Mouse (Mus musculus) forebrain, postnatal 0 days (tissue): ENCODE measurements around the gene Gja5. TPM values are rescaled to one million over a fixed set of nuclear protein-coding genes. Genes with fewer than 3 reads are reported as not detected.
"Not testable (repeated sequence)": the region's sequence is repeated elsewhere in the genome, so short reads cannot be mapped to it uniquely, and the experiment has no call there.

ENCODE experiments used
- ATAC-seq: fragments of 200-750 bp; cut with Nextera tagmentation; 2 replicates; pipeline ENCODE4 v1.8.0; 2017; ENCODE audit warnings: mild to moderate bottlenecking, moderate library complexity
- DNase-seq: peaks from one replicate; pipeline ENCODE4 v3.0.0-alpha.2; 2015
- H3K27ac ChIP-seq: fragments of 300-500 bp; sonication (generic); 2 replicates; pipeline ENCODE4 v1.5.1; 2014; ENCODE audit warnings: low read depth, mild to moderate bottlenecking, antibody characterized with exemption, low read length, moderate library complexity, mixed read lengths
- H3K27me3 ChIP-seq: fragments of 300-500 bp; sonication (generic); 2 replicates; pipeline ENCODE4 v1.6.1; 2014; ENCODE audit warnings: mild to moderate bottlenecking, low read length, mixed read lengths; ENCODE audit not compliant: insufficient read depth
- H3K36me3 ChIP-seq: fragments of 300-500 bp; sonication (generic); 2 replicates; pipeline ENCODE4 v1.6.1; 2014; ENCODE audit warnings: mild to moderate bottlenecking, moderate library complexity; ENCODE audit not compliant: insufficient read depth
- H3K4me1 ChIP-seq: fragments of 300-500 bp; sonication (generic); 2 replicates; pipeline ENCODE4 v1.6.1; 2014; ENCODE audit warnings: antibody characterized with exemption; ENCODE audit not compliant: insufficient read depth
- H3K4me2 ChIP-seq: fragments of 300-500 bp; sonication (generic); 2 replicates; pipeline ENCODE4 v1.6.1; 2014; ENCODE audit warnings: low read depth, mild to moderate bottlenecking, moderate library complexity
- H3K4me3 ChIP-seq: fragments of 300-500 bp; sonication (generic); 2 replicates; pipeline ENCODE4 v1.5.1; 2014; ENCODE audit warnings: low read depth, low read length, mixed read lengths
- H3K9ac ChIP-seq: fragments of 300-500 bp; sonication (generic); 2 replicates; pipeline ENCODE4 v1.6.1; 2014; ENCODE audit warnings: mild to moderate bottlenecking
- H3K9me3 ChIP-seq: fragments of 300-500 bp; sonication (generic); 2 replicates; pipeline ENCODE4 v1.6.1; 2016; ENCODE audit warnings: low read length
- CTCF ChIP-seq: sonication (generic); IDR thresholded peaks from 2 replicates; pipeline ENCODE4 v1.5.1; 2016; ENCODE audit warnings: antibody characterized with exemption, control low read depth, low read depth
- WGBS: fragments of 180-500 bp; shearing (Covaris S2); extraction: QIAGEN DNeasy Blood & Tissue Kit; methylation state at CpG from one replicate; pipeline ENCODE4 v1.1.7; 2014; 5-methylcytosine and 5-hydroxymethylcytosine counted together
- polyA plus RNA-seq: library from polyadenylated mRNA; unstranded; fragments of >200 nt; fragmentation: Nextera tagmentation; extraction: Ambion mirVana; gene quantifications from 2 replicates; pipeline ENCODE4 v1.2.1, GENCODE M21; 2015
- total RNA-seq: library from RNA; depleted of rRNA; stranded (reverse); fragments of >200 nt; gene quantifications from 2 replicates; pipeline ENCODE4 v1.2.3, GENCODE M21; 2014; rRNA removed

Gja5 gene
- total and polyA plus RNA-seq, 2 experiments from 2014 or later = 1.3 to 1.5 TPM

DNA sequence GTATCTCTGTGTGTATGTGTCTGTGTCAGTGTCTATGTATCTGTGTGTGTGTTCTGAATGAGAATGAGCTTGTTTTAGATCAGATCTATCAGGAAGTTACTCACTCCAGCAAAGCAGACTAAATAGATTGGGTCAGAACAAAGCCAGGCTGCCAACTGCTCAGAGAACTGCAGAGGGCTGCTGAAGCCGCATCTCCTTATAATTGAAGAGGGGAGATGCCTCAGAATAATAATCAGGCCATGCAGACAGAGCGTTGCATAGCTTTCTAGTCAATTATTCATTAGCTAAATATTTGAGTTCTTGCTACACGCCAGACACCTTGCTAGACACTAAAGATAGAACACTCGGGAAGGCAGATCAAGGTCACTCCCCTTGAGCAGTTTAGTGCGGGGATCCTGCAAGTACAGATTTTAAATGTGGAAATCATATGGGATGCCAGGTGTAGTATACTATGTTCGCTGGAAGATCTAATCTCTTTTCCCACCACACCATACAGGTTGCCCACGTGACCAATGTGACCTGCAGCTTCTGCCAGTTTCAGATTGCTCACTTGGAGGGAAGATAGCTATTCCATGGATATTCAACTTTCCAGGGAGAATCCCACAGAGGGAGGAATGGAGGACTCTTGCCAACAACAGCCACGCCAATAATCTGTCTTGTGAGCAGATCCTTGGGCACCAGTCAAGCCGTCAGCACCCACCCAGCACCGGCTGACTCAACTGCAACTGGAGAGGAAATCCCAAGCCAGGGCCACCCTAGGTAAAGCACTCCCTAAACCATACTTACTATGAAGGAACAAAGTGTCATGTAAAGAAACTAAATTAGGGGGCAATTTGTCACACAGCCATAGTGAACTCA, 196.5 kb downstream of the Gja5 start:
- Histone ChIP-seq H3K9me3 (no peaks in the 10 kb centered on the region), H3K27me3 (no peaks in the 10 kb centered on the region), H3K9ac (no peak overlapping the region), H3K4me3 (no peak overlapping the region), H3K4me2 (no peak overlapping the region), H3K36me3 (no peaks in the 10 kb centered on the region), H3K27ac (no peak overlapping the region), H3K4me1 (no peaks in the 10 kb centered on the region)
- peak; percentile 90 for ATAC-seq
- 47% methylated on average over 10 of the region's 10 CpGs for WGBS
- peak; percentile 17 for DNase-seq
- TF ChIP-seq CTCF = no peak

DNA sequence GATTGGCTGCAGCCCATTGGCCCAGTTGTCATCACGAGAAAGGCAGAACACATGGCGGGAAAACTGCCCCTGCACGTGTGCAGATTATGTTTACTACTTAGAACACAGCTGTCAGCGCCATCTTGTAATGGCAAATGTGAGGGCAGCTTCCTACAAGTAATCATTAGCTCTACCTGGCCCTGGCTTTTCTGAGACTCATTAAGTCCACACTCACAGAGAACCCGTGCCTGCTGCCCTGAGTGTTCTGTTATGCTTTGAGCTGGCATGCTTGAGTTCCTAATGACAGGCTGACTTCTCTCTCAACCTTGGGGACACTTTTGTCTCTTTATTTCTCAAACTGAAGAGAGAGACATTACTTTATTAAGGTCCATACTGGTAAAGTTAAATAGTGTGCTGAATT, 199.5 kb downstream of the Gja5 start:
- H3K36me3 ChIP-seq, H3K9me3 ChIP-seq, ATAC-seq, DNase-seq, H3K27ac ChIP-seq, H3K4me2 ChIP-seq, H3K9ac ChIP-seq, H3K27me3 ChIP-seq, H3K4me3 ChIP-seq, H3K4me1 ChIP-seq: not testable (repeated sequence)
- 80% methylated on average over 2 of the region's 5 CpGs for WGBS

DNA sequence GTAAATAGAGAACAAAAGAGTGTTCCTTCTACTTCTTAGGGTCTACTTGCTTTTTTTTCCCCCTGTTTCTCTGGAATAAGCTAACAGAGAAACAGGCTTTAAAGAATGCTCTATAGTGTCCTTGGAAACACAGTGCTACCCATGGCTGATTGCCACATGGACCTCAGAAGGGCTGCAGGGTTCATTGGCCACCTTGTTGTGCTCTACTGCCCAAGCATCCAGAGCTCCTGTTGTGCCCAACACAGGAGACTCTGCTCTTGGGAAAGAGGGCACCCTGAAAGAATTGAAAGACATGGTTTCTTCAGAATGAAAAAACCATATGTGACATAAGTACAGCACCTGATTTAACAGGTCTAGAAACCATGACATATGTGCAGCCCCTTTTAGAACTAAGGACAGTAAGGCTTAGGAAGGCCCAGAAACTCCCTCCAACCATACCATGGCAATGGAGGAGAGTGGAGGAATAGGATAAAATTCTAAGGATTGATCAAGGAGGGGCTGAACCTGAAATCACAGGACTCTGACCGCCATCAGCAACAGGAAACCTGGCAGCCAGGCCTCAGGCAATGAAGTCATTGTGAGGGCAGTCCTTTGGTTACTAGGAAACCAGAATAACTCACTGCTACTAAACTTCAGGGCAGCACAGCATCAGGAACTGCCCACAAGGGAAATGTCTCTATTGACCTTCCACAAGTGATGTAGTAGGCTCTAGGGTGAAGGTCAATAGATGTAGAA, 200.4 kb downstream of the Gja5 start:
- no peak for TF ChIP-seq CTCF
- 74% methylated on average over 1 of the region's 1 CpGs for WGBS
- DNase-seq = no peak
- H3K27ac ChIP-seq = no peak overlapping the region
- ATAC-seq = no peak
- no peaks in the 10 kb centered on the region for H3K9me3 ChIP-seq
- H3K4me3 ChIP-seq = no peak overlapping the region
- H3K4me1 ChIP-seq = no peaks in the 10 kb centered on the region
- H3K9ac ChIP-seq = no peak overlapping the region
- no peaks in the 10 kb centered on the region for H3K36me3 ChIP-seq
- H3K4me2 ChIP-seq = no peak overlapping the region
- H3K27me3 ChIP-seq = no peaks in the 10 kb centered on the region

DNA sequence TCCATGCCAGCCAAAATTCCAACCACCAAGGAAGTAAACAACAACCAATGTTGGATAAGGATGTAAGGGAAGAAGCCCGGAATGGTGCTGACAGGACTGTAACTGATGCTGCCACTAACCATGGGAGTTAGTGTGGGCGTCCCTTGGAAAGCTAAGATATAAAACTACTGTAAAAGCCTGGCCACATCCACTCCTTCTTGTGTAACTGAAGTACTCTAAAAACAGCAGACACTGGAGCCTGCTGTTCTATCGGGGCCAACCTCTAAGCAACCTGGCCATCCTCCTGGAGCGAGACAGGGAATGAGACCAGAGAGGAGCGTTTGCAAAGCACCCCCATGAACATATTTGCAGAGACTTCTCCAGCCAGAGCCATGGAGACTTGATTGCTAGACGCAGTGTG, 213.0 kb downstream of the Gja5 start:
- no peaks in the 10 kb centered on the region for H3K4me1 ChIP-seq
- WGBS = 93% methylated on average over 6 of the region's 6 CpGs
- 0 out of 2 replicates have a peak, but pooled peaks cover 4% of the 10 kb centered on the region for H3K9me3 ChIP-seq

DNA sequence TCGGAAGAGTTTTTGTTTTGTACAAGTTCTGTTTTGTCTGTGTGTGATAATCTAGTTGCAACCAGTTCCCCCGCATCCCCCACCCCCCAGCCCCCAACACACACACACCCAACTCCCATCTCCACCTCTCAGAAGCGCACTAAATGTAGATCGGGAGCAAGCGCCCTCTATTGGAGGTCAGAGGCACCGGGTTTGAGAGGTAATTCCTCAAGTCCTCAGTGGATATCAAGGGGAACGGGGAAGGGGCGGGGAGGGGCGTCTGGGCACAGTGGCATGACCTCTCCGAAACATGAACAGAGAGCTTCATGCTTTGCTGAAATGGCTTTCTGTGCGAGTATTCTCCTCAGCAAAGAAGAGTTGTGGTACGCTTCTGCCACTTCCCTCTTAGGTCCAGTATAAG, 213.8 kb downstream of the Gja5 start:
- Histone ChIP-seq H3K4me1 (no peaks in the 10 kb centered on the region), H3K27ac (no peak overlapping the region), H3K4me2 (no peak overlapping the region), H3K9me3 (0 out of 2 replicates have a peak, but pooled peaks cover 4% of the 10 kb centered on the region), H3K9ac (no peak overlapping the region), H3K4me3 (no peak overlapping the region), H3K36me3 (no peaks in the 10 kb centered on the region), H3K27me3 (no peaks in the 10 kb centered on the region)
- ATAC-seq (no peak), DNase-seq (no peak)
- 55% methylated on average over 12 of the region's 12 CpGs for WGBS
- TF ChIP-seq CTCF = no peak

More for the DNA sequence above, 213.0 kb downstream of the Gja5 start:
- Histone ChIP-seq H3K4me3 (no peak overlapping the region), H3K9ac (no peak overlapping the region), H3K4me2 (no peak overlapping the region), H3K27me3 (no peaks in the 10 kb centered on the region), H3K27ac (no peak overlapping the region), H3K36me3 (no peaks in the 10 kb centered on the region)
- ATAC-seq = no peak
- DNase-seq = no peak
- TF ChIP-seq CTCF = no peak

DNA sequence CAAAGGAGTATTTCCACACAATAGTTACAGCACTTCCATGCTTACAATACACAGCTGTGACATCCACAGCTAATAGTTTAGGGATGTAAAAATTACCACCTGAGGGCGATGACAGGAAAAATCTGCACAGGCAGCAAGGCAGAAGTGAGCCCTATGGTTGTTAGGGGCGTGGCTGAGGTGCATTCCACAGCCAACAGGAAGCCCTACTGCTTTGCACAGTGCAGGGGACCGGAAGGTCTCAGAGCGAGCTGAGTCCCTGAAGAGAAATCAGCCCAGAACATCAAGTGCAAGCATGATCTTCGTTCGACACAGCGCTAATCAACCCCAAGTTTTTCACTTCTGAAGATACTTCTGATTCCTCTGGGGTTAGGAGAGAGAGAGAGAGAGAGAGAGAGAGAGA, 219.7 kb downstream of the Gja5 start:
- H3K9me3 ChIP-seq = no peaks in the 10 kb centered on the region
- TF ChIP-seq CTCF = no peak
- ATAC-seq = no peak
- WGBS = 42% methylated on average over 7 of the region's 7 CpGs
- no peak overlapping the region for H3K4me3 ChIP-seq
- no peak overlapping the region for H3K9ac ChIP-seq
- no peak for DNase-seq
- H3K4me1 ChIP-seq = no peaks in the 10 kb centered on the region
- no peaks in the 10 kb centered on the region for H3K27me3 ChIP-seq
- no peak overlapping the region for H3K4me2 ChIP-seq
- no peaks in the 10 kb centered on the region for H3K36me3 ChIP-seq
- no peak overlapping the region for H3K27ac ChIP-seq

Other genes starting within 250 kb of the Gja5 start
- gene Ankrd35, start 234.6 kb upstream of the Gja5 start, total RNA-seq = 4.6 and 7.1 TPM in 2 replicates
- 2.9 and 4.7 TPM in 2 replicates for gene Ankrd35, start 234.6 kb upstream of the Gja5 start, polyA plus RNA-seq
- 25.0 and 29.8 TPM in 2 replicates for gene Pias3, start 208.3 kb upstream of the Gja5 start, total RNA-seq
- 26.4 and 32.9 TPM in 2 replicates for gene Pias3, start 208.3 kb upstream of the Gja5 start, polyA plus RNA-seq
- gene Nudt17, start 196.1 kb upstream of the Gja5 start, total RNA-seq = 5.6 and 8.4 TPM in 2 replicates
- 11.0 and 11.7 TPM in 2 replicates for gene Nudt17, start 196.1 kb upstream of the Gja5 start, polyA plus RNA-seq
- gene Polr3c, start 177.1 kb upstream of the Gja5 start, total RNA-seq = 13.2 and 15.6 TPM in 2 replicates
- 19.5 and 28.4 TPM in 2 replicates for gene Polr3c, start 177.1 kb upstream of the Gja5 start, polyA plus RNA-seq
- 43.7 and 52.6 TPM in 2 replicates for gene Rnf115, start 177.0 kb upstream of the Gja5 start, total RNA-seq
- 58.2 and 63.6 TPM in 2 replicates for gene Rnf115, start 177.0 kb upstream of the Gja5 start, polyA plus RNA-seq
- gene Pdzk1, start 75.4 kb upstream of the Gja5 start, total RNA-seq = 2.0 TPM in 1 of 2 replicates, not detected in the other
- gene Pdzk1, start 75.4 kb upstream of the Gja5 start, polyA plus RNA-seq = 0.11 and 0.19 TPM in 2 replicates
- gene Cd160, start 75.3 kb upstream of the Gja5 start, total RNA-seq = not detected in 2 replicates
- 0.08 and 0.10 TPM in 2 replicates for gene Cd160, start 75.3 kb upstream of the Gja5 start, polyA plus RNA-seq
- 17.8 and 24.1 TPM in 2 replicates for gene Gpr89, start 653 bp downstream of the Gja5 start, total RNA-seq
- gene Gpr89, start 653 bp downstream of the Gja5 start, polyA plus RNA-seq = 23.0 and 34.8 TPM in 2 replicates
- not detected in 2 replicates for gene Gja8, start 21.3 kb downstream of the Gja5 start, total RNA-seq
- 0.02 and 0.04 TPM in 2 replicates for gene Gja8, start 21.3 kb downstream of the Gja5 start, polyA plus RNA-seq